Mouse (Mus musculus): Measurements from ENCODE around the gene Osgepl1. TPM values are rescaled to one million over a fixed set of nuclear protein-coding genes. Genes with fewer than 3 reads are reported as not detected.

The Osgepl1 gene
- total RNA-seq, 2 experiments from 2014 or later: 21.8 to 22.4 TPM

Other genes with a start within 250 kb of the Osgepl1 start
- not detected for gene 1700019A02Rik, start 126.0 kb upstream of the Osgepl1 start, total RNA-seq (2021)
- gene Pms1, start 16.6 kb upstream of the Osgepl1 start, total RNA-seq (2021): 1 to 10 TPM; 3.2 to 4.9 TPM
- 1 to 10 TPM; 4.4 to 4.8 TPM for gene Ormdl1, start 16.5 kb upstream of the Osgepl1 start, total RNA-seq (2021)
- gene Gm28778, start 16.5 kb upstream of the Osgepl1 start, total RNA-seq (2021): 1 to 10 TPM; 1.4 to 2.3 TPM
- gene Asdurf, start 39.0 kb downstream of the Osgepl1 start, total RNA-seq (2021): 1 to 10 TPM in 1 of 2 experiments, not detected in 1; 5.2 TPM
- gene Gm28551, start 39.0 kb downstream of the Osgepl1 start, total RNA-seq (2021): not detected
- gene Asnsd1, start 39.1 kb downstream of the Osgepl1 start, total RNA-seq (2021): 10 to 100 TPM; 48.9 to 49.9 TPM